Comparison of ENCODE assay signal across 8 mouse cellular contexts in genomic region chr9:20975431-20976215, GRCm38 (mm10). TPM values are rescaled to one million over a fixed set of nuclear protein-coding genes. Genes with fewer than 3 reads are reported as not detected.
DNase-seq lines count a peak whose midpoint lies in the region; ATAC-seq and TF ChIP-seq lines count a peak whose summit lies in the region.

No protein-coding gene starts in this region.

- WGBS in forebrain, embryonic 11.5 days = under 1% methylated on average over 45 of the region's 45 CpGs
- under 1% methylated on average over 42 of the region's 45 CpGs for WGBS in hindbrain, embryonic 13.5 days
- 2% methylated on average over 45 of the region's 45 CpGs for WGBS in liver, embryonic 15.5 days (ENCODE audit: insufficient replicate concordance)
- under 1% methylated on average over 44 of the region's 45 CpGs for WGBS in neural tube, embryonic 11.5 days

- ATAC-seq in forebrain, embryonic 11.5 days (replicated peaks; ENCODE audit: low FRiP score) = peak; percentile 46
- ATAC-seq in hindbrain, embryonic 13.5 days (ENCODE audit: low FRiP score) = peak; percentile 26
- no peak for ATAC-seq in liver, embryonic 15.5 days (ENCODE audit: insufficient read depth)
- peak; percentile 35; the same call in 1 of the 2 replicates for ATAC-seq in neural tube, embryonic 11.5 days (ENCODE audit: insufficient read depth, low FRiP score, low TSS enrichment)

- no peaks in the 10 kb centered on the region for H3K9me3 ChIP-seq in forebrain, embryonic 11.5 days (ENCODE audit: control insufficient read depth, low read length)
- no peaks in the 10 kb centered on the region for H3K9me3 ChIP-seq in hindbrain, embryonic 13.5 days
- no peaks in the 10 kb centered on the region for H3K9me3 ChIP-seq in liver, embryonic 15.5 days (replicated peaks)
- no peaks in the 10 kb centered on the region for H3K9me3 ChIP-seq in neural tube, embryonic 11.5 days (ENCODE audit: control insufficient read depth, low read length)

- H3K27me3 ChIP-seq in forebrain, embryonic 11.5 days (ENCODE audit: control insufficient read depth, insufficient read depth, low read length) = no peaks in the 10 kb centered on the region
- peaks cover 8% of the 10 kb centered on the region; the same call in 1 of the 2 replicates for H3K27me3 ChIP-seq in hindbrain, embryonic 13.5 days
- H3K27me3 ChIP-seq in liver, embryonic 15.5 days = peaks cover 18% of the 10 kb centered on the region
- H3K27me3 ChIP-seq in neural tube, embryonic 11.5 days (ENCODE audit: control insufficient read depth, insufficient read depth, low read length) = no peaks in the 10 kb centered on the region

- peak overlapping the region; percentile 98 for H3K4me2 ChIP-seq in forebrain, embryonic 11.5 days (ENCODE audit: low read depth, low read length, severe bottlenecking)
- peak overlapping the region; percentile 98 for H3K4me2 ChIP-seq in hindbrain, embryonic 13.5 days
- peak overlapping the region; percentile 98 for H3K4me2 ChIP-seq in liver, embryonic 15.5 days
- peak overlapping the region; percentile 93 for H3K4me2 ChIP-seq in neural tube, embryonic 11.5 days (ENCODE audit: low read depth)

- no peak for TF ChIP-seq CTCF in layer of hippocampus, adult 2 months (conservative IDR thresholded peaks at IDR 0.05)

- H3K9ac ChIP-seq in forebrain, embryonic 11.5 days (ENCODE audit: low read length) = peak overlapping the region; percentile 74
- H3K9ac ChIP-seq in hindbrain, embryonic 13.5 days = peak overlapping the region; percentile 85
- peak overlapping the region; percentile 71 for H3K9ac ChIP-seq in liver, embryonic 15.5 days
- peak overlapping the region; percentile 73 for H3K9ac ChIP-seq in neural tube, embryonic 11.5 days (ENCODE audit: low read length)

- peak overlapping the region; percentile 60; the same call in 1 of the 2 replicates for H3K27ac ChIP-seq in layer of hippocampus, adult 2 months
- peak overlapping the region; percentile 19; the same call in 1 of the 2 replicates for H3K27ac ChIP-seq in forebrain, embryonic 11.5 days (ENCODE audit: low read depth, low read length)
- peak overlapping the region; percentile 68 for H3K27ac ChIP-seq in hindbrain, embryonic 13.5 days
- H3K27ac ChIP-seq in liver, embryonic 15.5 days (replicated peaks) = peak overlapping the region; percentile 71
- peak overlapping the region; percentile 49 for H3K27ac ChIP-seq in neural tube, embryonic 11.5 days (ENCODE audit: low read depth, low read length)

- H3K36me3 ChIP-seq in forebrain, embryonic 11.5 days (ENCODE audit: control insufficient read depth, insufficient read depth, low read length) = no peaks in the 10 kb centered on the region
- no peaks in the 10 kb centered on the region for H3K36me3 ChIP-seq in hindbrain, embryonic 13.5 days
- H3K36me3 ChIP-seq in liver, embryonic 15.5 days (replicated peaks) = no peaks in the 10 kb centered on the region
- no peaks in the 10 kb centered on the region for H3K36me3 ChIP-seq in neural tube, embryonic 11.5 days (ENCODE audit: control insufficient read depth, insufficient read depth, low read length)

- H3K4me3 ChIP-seq in layer of hippocampus, adult 2 months = peak overlapping the region; percentile 79
- peak overlapping the region; percentile 72 for H3K4me3 ChIP-seq in forebrain, embryonic 11.5 days (ENCODE audit: low read depth, low read length)
- peak overlapping the region; percentile 63 for H3K4me3 ChIP-seq in hindbrain, embryonic 13.5 days
- H3K4me3 ChIP-seq in liver, embryonic 15.5 days (replicated peaks) = peak overlapping the region; percentile 75
- H3K4me3 ChIP-seq in neural tube, embryonic 11.5 days (ENCODE audit: low read depth, low read length) = peak overlapping the region; percentile 66

- H3K4me1 ChIP-seq in forebrain, embryonic 11.5 days (replicated peaks; ENCODE audit: control insufficient read depth, insufficient read depth, low read length) = peaks cover 7% of the 10 kb centered on the region; the same call in 1 of the 2 replicates
- peaks cover 42% of the 10 kb centered on the region for H3K4me1 ChIP-seq in hindbrain, embryonic 13.5 days (replicated peaks)
- peaks cover 64% of the 10 kb centered on the region for H3K4me1 ChIP-seq in liver, embryonic 15.5 days (replicated peaks)
- H3K4me1 ChIP-seq in neural tube, embryonic 11.5 days (ENCODE audit: control insufficient read depth, insufficient read depth, low read length) = peaks cover 21% of the 10 kb centered on the region

- no peak for DNase-seq in layer of hippocampus, adult 2 months (ENCODE audit: low spot score in 2 of 2)
- DNase-seq in layer of hippocampus, postnatal 14 days (ENCODE audit: low spot score in 2 of 2) = no peak
- peak; percentile 86 for DNase-seq in R1 (ENCODE audit: low read depth, low spot score)
- peak; percentile 76 for DNase-seq in forebrain, embryonic 11.5 days (ENCODE audit: low spot score)
- DNase-seq in neural tube, embryonic 11.5 days (ENCODE audit: low spot score) = peak; percentile 43
- DNase-seq in cerebellum, postnatal 36 days = no peak

RNA-seq across cellular contexts. Expression of gene S1pr2, which starts 1.0 kb away (rescaled TPM):
- 1 to 10 TPM; 1.1 to 1.6 TPM for total RNA-seq in layer of hippocampus, adult 2 months (2021)
- total RNA-seq in layer of hippocampus, postnatal 14 days (2021) = 1 to 10 TPM; 2.1 to 3.5 TPM
- polyA plus RNA-seq in forebrain, embryonic 11.5 days (2014; fragmentation: Nextera tagmentation; extraction: Ambion mirVana) = 22.1 TPM in 2 replicates
- 11.0 and 14.3 TPM in 2 replicates for polyA plus RNA-seq in hindbrain, embryonic 13.5 days (2015; fragmentation: Nextera tagmentation; extraction: Ambion mirVana)
- 4.2 and 4.8 TPM in 2 replicates for polyA plus RNA-seq in liver, embryonic 15.5 days (2015; fragmentation: Nextera tagmentation; extraction: Ambion mirVana)
- 24.8 and 28.5 TPM in 2 replicates for polyA plus RNA-seq in neural tube, embryonic 11.5 days (2014; fragmentation: Nextera tagmentation; extraction: Ambion mirVana)

RNA-seq across cellular contexts. Expression of gene Dnmt1, which starts 15.9 kb away (rescaled TPM):
- total RNA-seq in layer of hippocampus, adult 2 months (2021) = 10 to 100 TPM; 34.5 to 36.2 TPM
- 10 to 100 TPM; 35.5 to 37.1 TPM for total RNA-seq in layer of hippocampus, postnatal 14 days (2021)
- polyA plus RNA-seq in forebrain, embryonic 11.5 days (2014; fragmentation: Nextera tagmentation; extraction: Ambion mirVana) = 93.4 and 94.8 TPM in 2 replicates
- 65.1 and 65.8 TPM in 2 replicates for polyA plus RNA-seq in hindbrain, embryonic 13.5 days (2015; fragmentation: Nextera tagmentation; extraction: Ambion mirVana)
- polyA plus RNA-seq in liver, embryonic 15.5 days (2015; fragmentation: Nextera tagmentation; extraction: Ambion mirVana) = 54.5 and 59.1 TPM in 2 replicates
- polyA plus RNA-seq in neural tube, embryonic 11.5 days (2014; fragmentation: Nextera tagmentation; extraction: Ambion mirVana) = 70.3 and 72.7 TPM in 2 replicates

RNA-seq across cellular contexts. Expression of gene Mrpl4, which starts 26.9 kb away (rescaled TPM):
- total RNA-seq in layer of hippocampus, adult 2 months (2021) = 10 to 100 TPM; 63.8 to 64.6 TPM
- 10 to 100 TPM; 60.4 to 62.8 TPM for total RNA-seq in layer of hippocampus, postnatal 14 days (2021)
- polyA plus RNA-seq in forebrain, embryonic 11.5 days (2014; fragmentation: Nextera tagmentation; extraction: Ambion mirVana) = 119 and 130 TPM in 2 replicates
- polyA plus RNA-seq in hindbrain, embryonic 13.5 days (2015; fragmentation: Nextera tagmentation; extraction: Ambion mirVana) = 98.2 and 104 TPM in 2 replicates
- 62.1 and 66.9 TPM in 2 replicates for polyA plus RNA-seq in liver, embryonic 15.5 days (2015; fragmentation: Nextera tagmentation; extraction: Ambion mirVana)
- polyA plus RNA-seq in neural tube, embryonic 11.5 days (2014; fragmentation: Nextera tagmentation; extraction: Ambion mirVana) = 131 and 135 TPM in 2 replicates

RNA-seq across cellular contexts. Expression of gene Icam1, which starts 40.2 kb away (rescaled TPM):
- total RNA-seq in layer of hippocampus, adult 2 months (2021) = 1 to 10 TPM; 2.6 to 2.8 TPM
- 1 to 10 TPM; 2.9 to 3.2 TPM for total RNA-seq in layer of hippocampus, postnatal 14 days (2021)
- polyA plus RNA-seq in forebrain, embryonic 11.5 days (2014; fragmentation: Nextera tagmentation; extraction: Ambion mirVana) = 4.2 and 4.8 TPM in 2 replicates
- polyA plus RNA-seq in hindbrain, embryonic 13.5 days (2015; fragmentation: Nextera tagmentation; extraction: Ambion mirVana) = 3.4 and 4.4 TPM in 2 replicates
- 10.2 and 11.3 TPM in 2 replicates for polyA plus RNA-seq in liver, embryonic 15.5 days (2015; fragmentation: Nextera tagmentation; extraction: Ambion mirVana)
- polyA plus RNA-seq in neural tube, embryonic 11.5 days (2014; fragmentation: Nextera tagmentation; extraction: Ambion mirVana) = 5.6 TPM in 2 replicates

RNA-seq across cellular contexts. Expression of gene Icam4, which starts 53.5 kb away (rescaled TPM):
- total RNA-seq in layer of hippocampus, adult 2 months (2021) = under 1 TPM; 0.83 to 0.84 TPM
- under 1 TPM; 0.41 to 0.44 TPM for total RNA-seq in layer of hippocampus, postnatal 14 days (2021)
- polyA plus RNA-seq in forebrain, embryonic 11.5 days (2014; fragmentation: Nextera tagmentation; extraction: Ambion mirVana) = 5.8 and 6.2 TPM in 2 replicates
- 0.21 TPM in 1 of 2 replicates, not detected in the other for polyA plus RNA-seq in hindbrain, embryonic 13.5 days (2015; fragmentation: Nextera tagmentation; extraction: Ambion mirVana)
- polyA plus RNA-seq in liver, embryonic 15.5 days (2015; fragmentation: Nextera tagmentation; extraction: Ambion mirVana) = 195 and 201 TPM in 2 replicates
- 4.2 and 5.8 TPM in 2 replicates for polyA plus RNA-seq in neural tube, embryonic 11.5 days (2014; fragmentation: Nextera tagmentation; extraction: Ambion mirVana)

Comparison
In these comparisons a context has a peak if more than half of its experiments do, and no peak if none do; other contexts are left out.
1. DNase-seq: peak in R1 (single experiment), forebrain, embryonic 11.5 days (single experiment) and neural tube, embryonic 11.5 days (single experiment); none in layer of hippocampus, adult 2 months (0 of 2), layer of hippocampus, postnatal 14 days (0 of 2) and cerebellum, postnatal 36 days (0 of 2).
2. H3K27ac ChIP-seq: peak in every context shown above with its lines; median percentile 71 in liver, embryonic 15.5 days; 68 in hindbrain, embryonic 13.5 days; 60 in layer of hippocampus, adult 2 months; 49 in neural tube, embryonic 11.5 days; 19 in forebrain, embryonic 11.5 days.
3. Peak in every context shown above with its lines, with median percentiles within 50 percentile points of each other: H3K4me3 ChIP-seq, H3K4me2 ChIP-seq and H3K9ac ChIP-seq.